Mouse (Mus musculus) heart, postnatal 4 days (tissue): ENCODE results near the gene Prr19. TPM values are rescaled to one million over a fixed set of nuclear protein-coding genes. Genes with fewer than 3 reads are reported as not detected.

Experiments
- DNase-seq: peaks from one replicate; pipeline ENCODE4 v3.0.0; 2021
- total RNA-seq, 2 experiments: library from RNA; stranded (reverse); gene quantifications; 2 replicates each; pipeline ENCODE4 v1.2.3; 2021

The Prr19 gene
- total RNA-seq, 2 experiments from 2014 or later = not detected

DNA sequence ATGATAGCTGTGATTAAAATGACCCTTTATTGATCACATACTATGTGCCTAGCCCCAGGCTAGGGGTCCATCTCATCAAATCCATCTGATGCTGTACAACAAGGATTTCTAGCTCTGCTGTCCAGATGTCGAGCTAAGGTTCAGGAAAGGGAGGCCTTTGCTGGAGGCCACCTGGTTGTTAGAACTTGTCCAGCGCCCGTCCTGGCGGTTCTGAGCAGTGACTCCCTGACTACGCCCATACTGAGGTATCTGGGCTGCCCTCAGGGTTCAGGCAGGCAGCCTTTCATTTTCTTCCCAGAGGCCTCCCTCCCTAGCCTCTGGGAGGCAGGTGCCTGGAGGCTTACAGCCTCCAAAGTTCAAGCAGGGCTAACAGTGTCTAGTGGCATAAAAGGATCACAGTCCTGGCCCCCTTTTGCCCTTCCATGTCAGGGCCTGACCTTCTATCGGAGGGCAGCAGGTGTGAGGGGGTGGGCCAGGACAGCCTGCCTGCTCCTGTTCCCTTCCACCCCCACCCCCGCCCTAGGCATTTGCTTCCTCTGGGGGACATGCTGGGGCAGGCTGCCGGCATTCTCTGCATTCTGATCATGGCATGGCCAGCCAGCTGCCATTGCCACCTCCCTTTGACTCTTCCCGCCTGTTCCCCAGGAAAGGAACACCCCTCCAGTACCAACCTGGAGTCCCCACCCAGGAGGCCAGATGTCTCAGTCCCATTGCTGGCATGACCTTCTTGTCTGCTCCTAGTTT, 25.5 kb upstream of the Prr19 start:
- peak; percentile 42 for DNase-seq

DNA sequence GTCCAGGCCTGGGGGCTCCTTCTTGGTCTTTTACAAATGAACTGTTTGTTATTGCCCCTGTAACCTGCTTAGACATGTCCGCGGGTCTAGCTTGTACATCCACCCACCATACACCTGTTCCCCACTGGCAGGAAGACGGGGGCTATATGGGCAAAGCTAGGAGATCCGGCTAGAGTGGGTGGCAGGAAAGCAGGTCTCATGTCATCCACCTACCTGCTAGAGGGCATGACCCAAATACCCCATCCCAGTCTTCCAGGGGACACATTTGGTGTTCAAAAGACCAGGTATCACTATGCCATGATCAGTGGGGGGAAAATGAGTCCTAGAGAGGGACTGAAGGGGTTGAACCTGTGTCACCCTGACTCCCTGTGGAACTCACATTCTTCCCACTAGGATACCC, 23.8 kb upstream of the Prr19 start:
- no peak for DNase-seq

DNA sequence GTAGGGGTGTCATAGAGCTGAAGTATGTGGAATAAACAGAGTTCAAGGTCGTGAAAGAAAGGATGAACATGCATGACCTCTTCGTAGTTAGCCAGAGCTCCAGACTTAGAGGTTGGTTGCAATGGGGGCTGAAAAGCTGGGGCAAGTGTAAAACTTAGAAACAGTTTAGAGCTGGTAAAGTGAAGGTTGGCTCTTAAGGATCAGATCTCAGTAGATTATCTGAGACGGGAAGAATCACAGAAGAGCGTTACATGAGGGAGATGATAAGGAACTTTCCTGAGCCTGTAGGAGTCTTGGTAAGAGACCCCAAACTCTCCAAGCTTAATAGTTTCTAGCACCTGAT, 23.2 kb upstream of the Prr19 start:
- no peak for DNase-seq

DNA sequence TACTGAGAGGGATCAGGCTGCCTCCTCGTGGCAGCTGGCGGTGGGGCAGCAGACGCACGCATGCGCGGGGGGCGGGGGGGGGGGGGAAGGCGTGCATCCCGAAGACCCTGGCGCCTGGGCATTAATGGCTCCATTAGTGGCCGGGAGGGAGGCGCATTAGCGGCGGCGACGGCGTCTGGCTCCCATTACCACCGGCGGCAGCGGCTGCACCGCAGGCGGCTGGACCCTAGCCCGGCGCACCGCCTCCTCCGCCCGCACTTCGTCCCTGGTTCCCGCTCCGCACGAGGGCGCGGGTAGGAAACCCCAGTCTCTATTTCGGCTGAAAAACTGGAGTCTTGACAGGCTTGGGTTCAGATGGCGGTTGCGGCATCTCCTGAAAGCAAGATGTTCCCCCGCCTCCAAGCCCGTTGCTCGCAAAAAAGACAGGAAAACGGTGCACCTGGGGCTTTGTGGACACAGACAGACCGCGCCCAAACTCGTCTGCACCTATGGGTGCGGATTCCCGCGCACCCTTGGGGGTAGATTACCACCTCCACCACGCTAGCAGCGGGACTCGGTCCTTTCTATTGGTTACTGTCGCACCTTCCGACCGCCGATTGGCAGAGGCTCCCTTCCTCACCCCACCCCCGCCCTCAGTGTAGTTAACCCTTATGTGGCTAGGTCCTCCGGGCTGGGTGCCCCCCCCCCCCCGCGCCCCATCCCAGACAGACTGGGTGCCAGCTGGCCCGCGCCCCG, 22.7 kb upstream of the Prr19 start:
- DNase-seq = peak; percentile 83

DNA sequence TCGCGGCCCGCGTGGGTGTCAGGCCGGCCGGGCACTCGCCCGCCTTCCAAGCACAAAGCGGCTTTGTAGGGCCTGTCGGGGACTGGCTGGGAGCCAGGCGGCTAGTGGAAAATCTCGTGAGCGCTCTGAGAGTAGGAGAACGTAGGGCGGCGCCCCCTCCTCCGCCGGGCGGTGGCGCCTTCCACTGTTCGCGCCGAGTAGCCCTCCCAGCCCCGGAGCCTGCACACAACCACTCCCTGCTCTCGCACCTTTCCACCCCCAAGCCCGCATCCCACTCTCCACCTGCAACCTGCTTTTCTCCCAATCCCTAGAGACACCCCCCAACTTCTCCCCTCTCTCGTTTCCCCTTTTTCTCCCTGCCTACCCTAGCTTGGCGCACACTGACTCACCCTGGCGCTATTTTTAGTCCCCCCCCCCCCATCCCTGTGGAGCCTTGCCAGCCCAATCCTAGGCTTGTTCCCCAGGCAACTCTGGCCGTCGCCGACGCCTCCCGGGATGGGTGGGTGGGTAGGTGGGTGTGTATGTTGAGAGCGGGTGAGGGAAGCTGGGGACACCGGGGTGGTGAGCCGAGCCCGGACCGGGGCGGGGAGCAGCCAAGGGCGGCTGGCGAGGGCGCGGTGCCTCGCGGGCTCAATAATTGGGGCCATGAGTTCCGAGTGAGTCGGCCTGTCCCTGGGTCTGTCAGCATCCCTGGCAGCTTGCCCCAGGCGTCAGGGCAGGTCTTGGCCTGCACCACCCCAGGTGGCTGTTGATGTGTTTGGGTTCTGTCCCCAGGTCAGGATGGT, 21.9 kb upstream of the Prr19 start:
- peak; percentile 94 for DNase-seq

DNA sequence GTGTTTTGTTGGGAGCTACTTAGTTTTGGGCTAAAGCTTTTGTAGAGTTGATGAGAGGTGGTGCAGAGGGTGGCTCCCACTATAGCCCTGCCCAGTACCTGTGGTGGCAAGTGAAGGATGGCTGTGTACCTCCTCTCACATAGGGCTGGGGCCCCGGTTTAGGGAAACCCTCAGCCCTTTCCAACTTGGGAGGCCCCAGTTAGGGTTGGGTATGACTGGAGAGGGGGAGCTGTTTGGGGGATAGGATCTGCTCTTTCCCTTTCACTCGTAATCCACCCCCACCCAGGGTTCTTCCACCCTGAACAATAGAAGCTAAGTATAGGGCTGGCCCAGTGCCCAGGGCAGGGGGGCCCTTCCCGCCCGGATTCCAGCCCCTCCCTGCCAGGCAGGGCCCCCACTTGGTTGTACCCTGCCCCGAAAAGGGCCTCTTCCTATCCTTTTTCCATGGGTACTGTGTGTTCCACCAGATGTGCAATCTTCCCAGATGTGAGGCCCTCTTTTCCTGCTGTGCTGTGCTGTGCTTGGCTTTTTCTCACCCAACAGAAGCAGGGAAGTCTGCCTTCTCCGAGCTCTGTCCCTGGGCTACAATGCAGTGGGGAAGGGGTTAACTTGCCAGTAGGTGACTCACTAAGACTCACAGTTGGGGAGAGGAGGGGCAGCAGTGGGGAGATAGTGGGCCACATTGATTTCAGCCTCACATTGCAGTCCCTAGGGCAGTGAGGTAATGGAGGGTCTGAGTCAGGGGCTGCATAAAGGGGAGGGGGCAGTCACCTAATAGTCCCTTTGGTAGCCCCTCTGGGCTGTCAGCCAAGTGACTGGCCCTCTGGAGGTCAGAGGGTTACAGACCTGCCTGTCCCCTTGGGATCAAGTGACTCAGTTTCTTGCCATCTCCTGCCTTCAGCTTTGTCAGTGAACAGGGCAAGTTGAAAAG, 21.1 kb upstream of the Prr19 start:
- peak; percentile 83 for DNase-seq

DNA sequence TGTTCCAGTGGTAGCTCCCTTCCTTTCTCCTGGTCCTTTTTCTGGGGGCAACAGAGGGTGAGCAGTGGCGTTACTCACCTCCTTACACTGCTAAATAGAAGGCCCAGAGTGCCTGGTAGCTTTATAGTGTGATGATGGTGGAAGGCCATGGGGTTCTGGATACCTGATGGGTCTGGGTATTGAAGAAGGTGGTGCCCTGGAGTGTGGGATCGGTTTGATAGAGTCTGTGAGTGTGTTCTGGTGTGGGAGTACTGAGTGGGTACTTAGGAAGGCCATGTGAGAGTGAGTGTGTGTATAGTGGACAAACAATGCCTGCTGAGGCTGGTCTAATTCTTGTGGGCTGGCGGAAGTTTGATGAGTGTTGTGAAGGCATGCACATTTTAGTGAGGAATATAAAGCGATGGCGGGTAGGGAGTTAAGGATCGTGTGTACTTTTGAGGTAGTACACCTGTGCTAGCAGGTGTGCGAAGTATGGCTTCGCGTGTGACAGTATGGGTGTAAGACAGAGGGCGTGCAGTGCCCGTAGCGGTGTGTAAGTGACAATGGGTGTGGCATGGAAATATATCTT, 20.0 kb upstream of the Prr19 start:
- DNase-seq = no peak

DNA sequence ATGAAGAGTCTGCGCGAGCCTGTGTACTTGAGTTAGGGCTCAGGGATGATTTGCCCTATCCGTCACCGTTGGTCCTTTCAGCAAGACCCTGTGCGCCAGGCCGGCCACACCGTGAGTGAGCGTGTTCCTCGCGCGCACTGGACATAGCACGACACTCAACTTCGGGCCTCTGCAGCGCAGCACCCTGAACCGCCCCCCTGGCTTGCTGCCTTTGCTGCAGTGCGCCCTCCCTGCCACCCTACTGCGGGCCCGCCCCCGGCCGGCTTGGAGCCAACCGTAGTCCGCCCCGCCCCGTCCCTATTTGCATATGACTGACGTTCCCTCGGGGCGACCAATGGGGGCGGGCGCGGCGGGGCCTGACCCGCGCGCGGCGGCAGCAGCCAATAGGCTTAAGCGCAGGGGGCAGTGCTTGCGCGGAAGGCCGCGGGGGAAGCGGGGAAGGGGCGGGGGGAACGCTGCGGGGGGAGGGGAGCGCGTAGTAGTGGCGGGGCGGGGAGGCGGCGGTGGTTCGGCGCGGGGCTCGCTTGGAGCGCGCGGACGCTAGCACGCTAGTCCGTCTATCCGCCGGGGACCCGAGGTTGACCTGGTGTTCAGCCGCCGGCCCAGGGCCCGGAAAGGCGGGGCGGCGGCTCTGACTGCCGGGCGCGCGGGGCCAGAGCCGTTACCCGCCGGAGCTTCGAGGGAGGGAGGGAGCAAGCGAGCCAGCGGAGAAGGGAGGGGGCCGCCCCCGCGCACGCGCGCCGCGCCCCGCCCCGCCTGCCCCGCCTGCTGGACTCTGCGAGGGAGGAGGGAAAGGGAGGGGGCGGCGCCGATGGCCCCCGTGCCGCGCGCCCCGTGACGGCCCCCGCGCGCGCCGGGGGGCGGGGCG, 19.2 kb upstream of the Prr19 start:
- peak; percentile 99 for DNase-seq

DNA sequence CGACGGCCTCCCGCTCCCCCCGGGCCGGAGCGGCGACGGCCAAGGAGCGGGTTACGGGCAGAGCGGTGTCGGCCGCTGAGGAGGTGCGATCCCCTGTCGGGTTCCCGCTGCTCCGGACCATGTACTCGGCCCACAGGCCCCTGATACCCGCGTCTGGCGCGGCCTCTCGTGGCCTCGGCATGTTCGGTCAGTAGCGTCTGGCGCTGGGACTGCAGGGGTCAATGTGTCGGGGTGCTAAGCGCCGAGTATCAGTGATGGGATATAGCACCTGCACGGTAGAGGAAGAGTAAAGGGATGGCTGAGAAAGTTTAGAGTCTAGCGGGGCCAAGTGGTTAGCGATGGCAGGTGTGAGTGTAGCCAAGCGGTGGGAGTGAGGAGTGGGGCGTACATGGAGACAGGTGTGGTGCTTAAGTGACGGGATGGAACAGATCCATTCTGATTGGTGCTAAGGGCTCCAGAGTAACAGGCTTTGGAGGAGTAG, 18.4 kb upstream of the Prr19 start:
- peak; percentile 61 for DNase-seq

DNA sequence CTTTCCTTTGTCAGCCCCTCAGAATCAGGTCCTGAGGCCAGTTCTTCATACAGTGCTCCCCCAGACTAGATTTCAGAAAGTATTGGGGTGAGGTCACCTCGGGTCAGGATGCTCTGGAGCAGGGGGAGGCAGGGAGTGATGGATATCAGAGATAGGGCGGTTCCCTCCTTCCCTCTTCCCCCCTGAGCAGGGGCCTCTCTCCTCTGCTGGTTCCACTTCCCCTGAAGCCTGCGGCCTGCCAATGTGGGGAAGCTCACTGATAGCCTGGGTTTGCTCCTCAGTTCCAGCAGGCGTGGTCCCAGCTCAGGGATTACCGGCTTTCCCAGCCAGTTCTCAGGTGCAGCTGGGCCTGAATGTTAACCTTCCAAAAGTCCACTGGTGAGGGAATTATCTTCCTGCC, 17.6 kb upstream of the Prr19 start:
- DNase-seq = peak; percentile 39

DNA sequence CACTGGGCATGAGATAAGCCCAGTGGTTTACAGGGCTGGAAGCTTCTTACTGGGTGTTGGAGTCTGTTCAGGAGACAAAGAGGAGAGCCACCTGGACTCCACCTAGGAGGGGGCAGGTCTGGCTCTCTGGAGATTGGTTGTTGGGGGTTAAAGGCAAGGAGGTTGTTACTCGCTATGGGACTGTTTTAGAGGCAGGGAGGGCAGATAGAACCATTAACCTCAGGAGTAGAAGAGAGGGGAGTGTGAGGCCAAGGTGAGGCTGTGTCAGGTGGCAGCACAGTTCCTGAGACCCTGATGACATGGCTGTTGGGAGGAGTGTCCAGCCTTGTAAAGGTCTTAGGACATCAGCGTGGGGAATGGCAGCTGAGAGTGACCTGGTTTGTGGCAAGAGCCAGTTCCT, 17.0 kb upstream of the Prr19 start:
- DNase-seq = no peak

DNA sequence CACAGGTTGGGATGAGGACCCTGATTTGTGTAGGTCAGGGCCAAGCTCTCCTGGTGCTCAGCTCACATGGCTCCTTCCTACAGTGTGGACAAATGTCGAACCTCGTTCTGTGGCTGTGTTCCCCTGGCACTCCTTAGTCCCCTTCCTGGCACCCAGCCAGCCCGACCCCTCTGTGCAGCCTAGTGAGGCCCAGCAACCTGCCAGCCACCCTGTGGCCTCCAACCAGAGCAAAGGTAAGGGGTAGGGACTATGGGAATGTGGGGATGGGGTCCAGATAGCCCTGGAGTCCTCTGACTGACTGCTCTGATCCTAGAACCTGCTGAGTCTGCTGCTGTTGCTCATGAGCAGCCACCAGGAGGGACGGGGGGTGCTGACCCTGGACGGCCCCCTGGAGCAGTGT, 16.4 kb upstream of the Prr19 start:
- DNase-seq = peak; percentile 38

DNA sequence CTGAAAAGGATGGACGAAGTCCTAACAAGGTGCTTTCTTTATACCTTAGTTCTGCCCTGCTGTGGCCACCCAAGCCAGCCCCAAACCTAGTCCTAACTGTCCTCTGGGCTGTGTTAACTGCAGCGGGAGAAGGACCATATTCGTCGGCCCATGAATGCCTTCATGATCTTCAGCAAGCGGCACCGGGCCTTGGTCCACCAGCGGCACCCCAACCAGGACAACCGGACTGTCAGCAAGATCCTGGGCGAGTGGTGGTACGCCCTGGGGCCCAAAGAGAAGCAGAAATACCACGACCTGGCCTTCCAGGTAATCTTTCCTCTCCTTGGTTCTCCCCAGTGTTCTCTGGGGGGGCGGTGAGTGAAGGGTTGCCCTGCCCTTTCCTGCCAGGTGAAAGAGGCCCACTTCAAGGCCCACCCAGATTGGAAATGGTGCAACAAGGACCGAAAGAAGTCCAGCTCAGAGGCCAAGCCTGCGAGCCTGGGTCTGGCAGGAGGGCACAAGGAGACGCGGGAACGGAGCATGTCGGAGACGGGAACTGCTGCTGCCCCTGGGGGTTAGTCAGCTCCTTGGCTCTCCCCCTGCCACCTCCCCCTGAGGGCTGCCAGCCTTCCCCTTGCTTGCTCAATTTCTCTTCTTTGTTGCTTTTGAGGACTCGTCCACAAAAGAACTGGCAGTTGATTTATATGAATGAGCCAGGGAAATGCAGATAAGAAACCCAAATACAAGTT, 15.5 kb upstream of the Prr19 start:
- DNase-seq = no peak

DNA sequence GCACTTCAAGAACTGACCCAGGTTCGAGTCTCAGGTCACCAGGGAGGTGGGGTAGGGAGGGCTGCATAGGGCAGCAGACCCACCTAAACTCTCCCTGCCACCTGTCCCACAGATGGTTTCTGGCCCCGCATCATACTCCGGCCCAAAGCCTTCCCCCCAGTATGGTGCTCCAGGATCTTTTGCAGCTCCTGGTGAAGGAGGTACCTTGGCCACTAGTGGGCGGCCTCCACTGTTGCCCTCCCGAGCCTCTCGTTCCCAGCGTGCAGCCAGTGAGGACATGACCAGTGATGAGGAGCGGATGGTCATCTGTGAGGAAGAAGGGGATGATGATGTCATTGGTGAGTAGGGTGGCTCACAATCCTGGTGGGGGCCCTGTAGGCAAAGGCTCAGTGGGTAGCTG, 14.2 kb upstream of the Prr19 start:
- no peak for DNase-seq

DNA sequence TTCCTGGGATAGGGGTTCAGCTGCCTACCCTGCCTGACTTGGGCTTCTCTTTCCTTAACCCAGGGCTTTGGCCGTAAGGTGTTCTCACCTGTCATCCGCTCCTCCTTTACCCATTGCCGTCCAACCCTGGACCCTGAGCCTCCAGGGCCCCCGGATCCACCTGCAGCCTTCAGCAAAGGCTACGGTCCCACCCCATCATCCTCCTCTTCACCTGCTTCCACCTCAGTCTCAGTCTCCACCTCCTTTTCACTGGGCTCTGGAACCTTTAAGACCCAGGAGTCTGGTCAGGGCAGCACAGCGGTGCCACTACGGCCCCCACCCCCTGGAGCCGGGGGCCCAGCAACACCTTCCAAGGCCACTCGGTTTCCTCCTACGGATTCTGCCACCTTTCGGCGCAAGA, 13.2 kb upstream of the Prr19 start:
- no peak for DNase-seq

DNA sequence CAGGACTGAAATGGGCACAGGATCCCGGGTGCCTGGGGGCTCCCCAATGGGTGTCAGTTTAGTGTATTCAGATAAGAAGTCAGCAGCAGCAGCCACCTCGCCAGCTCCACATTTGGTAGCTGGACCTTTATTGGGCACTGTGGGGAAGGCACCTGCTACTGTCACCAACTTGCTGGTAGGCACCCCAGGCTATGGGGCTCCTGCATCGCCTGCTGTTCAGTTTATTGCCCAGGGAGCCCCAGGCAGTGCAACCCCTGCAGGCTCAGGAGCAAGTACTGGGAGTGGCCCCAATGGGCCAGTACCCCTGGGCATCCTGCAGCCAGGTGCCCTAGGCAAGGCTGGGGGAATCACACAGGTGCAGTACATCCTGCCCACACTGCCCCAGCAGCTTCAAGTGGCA, 12.5 kb upstream of the Prr19 start:
- no peak for DNase-seq

DNA sequence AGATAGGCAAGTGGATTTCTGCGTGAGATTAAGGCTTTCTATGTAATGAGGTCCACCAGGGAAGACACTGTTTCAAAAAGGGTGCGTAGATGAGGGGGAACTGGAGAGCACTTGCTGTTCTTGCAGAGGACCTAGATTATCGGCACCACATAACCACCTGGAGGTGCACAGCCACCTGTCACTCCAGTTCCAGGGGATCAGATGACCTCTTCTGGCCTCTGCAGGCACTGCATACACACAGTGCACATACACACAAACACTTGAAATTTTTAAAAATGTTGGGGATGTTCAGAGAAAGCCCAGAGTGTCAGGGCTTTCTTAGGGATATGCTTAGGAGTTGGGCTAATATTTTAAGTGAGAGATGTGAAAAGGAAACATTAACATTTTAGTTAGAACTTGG, 11.3 kb upstream of the Prr19 start:
- no peak for DNase-seq

DNA sequence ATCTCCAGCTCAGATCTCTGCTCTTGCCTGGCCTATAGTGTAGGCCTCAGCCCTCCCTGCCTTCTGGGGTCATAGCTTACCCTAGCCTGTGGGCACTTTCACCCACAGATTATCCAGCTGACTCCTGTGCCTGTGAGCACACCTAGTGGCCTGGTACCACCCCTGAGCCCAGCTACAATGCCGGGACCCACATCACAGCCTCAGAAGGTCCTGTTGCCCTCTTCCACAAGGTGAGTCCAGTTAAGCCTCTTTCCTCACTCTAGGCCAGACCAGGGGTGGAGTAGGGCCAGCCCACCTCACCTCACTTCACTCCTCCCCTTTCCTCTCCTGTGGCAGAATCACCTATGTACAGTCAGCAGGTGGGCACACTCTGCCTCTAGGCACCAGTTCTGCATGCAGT, 10.7 kb upstream of the Prr19 start:
- no peak for DNase-seq

DNA sequence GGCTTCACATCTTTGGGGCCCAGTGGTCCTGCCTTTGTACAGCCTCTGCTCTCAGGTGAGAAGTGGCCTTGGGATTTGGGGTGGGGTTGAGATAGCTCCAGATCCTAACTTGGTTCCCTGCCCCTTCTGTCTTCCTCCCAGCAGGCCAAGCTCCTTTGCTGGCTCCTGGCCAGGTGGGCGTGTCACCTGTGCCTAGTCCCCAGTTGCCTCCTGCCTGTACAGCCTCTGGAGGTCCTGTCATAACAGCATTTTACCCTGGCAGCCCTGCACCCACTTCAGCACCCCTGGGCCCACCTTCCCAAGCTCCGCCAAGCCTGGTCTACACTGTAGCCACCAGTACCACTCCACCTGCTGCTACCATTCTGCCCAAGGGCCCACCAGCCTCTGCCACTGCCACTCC, 10.3 kb upstream of the Prr19 start:
- DNase-seq = peak; percentile 70

DNA sequence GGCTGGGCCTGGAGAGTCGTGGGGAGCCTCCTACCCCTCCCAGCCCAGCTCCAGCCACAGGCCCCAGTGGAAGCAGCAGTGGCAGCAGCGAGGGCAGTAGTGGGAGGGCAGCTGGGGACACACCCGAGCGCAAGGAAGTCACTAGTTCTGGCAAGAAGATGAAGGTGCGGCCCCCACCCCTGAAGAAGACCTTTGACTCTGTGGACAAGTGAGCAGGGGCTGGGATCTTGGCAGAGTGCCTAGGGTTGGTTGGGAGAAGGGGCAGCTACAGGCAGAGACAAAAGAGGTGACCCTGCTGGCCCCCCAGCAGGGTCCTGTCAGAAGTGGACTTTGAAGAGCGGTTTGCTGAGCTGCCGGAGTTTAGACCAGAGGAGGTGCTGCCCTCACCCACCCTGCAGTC, 9.1 kb upstream of the Prr19 start:
- DNase-seq = no peak
